Mouse (Mus musculus) colon, adult 2 months (tissue): Measurements from ENCODE around the gene Ccdc125. TPM values are rescaled to one million over a fixed set of nuclear protein-coding genes. Genes with fewer than 3 reads are reported as not detected.

Experiments
- polyA plus RNA-seq: library from polyadenylated mRNA; depleted of rRNA; stranded (reverse); fragments of >200 nt; gene quantifications from 2 replicates; pipeline ENCODE4 v1.2.3, GENCODE M21; 2012; rRNA removed

Gene Ccdc125
- 1.1 and 1.7 TPM in 2 replicates for polyA plus RNA-seq

GRCm38 (mm10) chr13:100669291-100670022 lies at the start of gene Ccdc125:
TSS of gene Ccdc125 (plus strand) at chr13:100669717.

DNA sequence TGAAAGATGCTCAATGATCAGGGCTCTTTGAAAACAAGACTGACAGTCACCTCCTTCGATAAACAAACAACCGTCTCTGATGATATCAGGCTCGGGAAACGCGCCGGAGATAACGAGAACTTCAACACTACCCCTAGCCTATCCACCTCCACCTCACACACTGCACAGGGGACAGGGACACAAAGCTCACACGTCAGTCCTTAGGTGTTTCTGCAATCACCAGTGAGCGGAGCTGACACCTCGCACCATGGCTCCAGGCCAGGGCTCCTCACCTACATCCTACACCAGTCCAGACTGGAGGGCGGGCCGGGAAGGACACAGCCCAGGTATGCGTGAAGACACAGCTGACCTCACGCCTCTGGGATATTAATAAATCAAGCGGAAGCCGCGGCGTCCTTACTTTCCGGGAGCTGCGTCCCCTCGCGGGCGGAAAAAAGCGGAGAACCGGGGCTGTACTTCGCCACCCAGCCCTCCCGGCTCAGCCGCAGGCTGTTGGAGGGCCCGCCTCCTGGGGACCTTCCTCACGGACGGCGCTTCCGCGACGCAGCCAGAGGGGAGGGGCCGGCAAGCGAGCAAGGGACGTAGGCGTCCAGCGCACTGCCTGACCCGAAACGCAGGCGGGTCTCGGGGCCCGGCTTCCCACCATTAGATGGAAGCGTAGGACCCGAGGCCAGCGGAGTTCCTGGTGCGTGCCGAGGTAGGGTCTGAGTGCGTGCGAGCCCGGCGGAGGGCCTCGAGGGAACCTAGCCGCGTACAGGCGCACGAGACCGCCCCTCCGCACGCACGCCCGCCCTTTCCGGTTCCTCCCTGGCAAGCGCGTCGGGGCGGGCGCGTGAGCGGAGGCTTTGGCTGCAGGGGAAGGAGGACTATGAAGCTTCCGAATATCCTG lies 18.7 kb upstream of the Ccdc125 start, which contains the start of the genes Ak6 and Rad17:
TSS of gene Ak6 (plus strand) at position 430 of the 889 bp plus-strand sequence.
TSS of gene Rad17 (minus strand) at position 502 of the 889 bp plus-strand sequence.

GRCm38 (mm10) chr13:100651439-100652186 lies 17.9 kb upstream of the Ccdc125 start, which contains the start of gene Taf9:
TSS of gene Taf9 (plus strand) at chr13:100651579.

GRCm38 (mm10) chr13:100730861-100731176 lies 61.3 kb downstream of the Ccdc125 start, which contains the start of gene Cdk7:
TSS of gene Cdk7 (minus strand) at chr13:100730939.

DNA sequence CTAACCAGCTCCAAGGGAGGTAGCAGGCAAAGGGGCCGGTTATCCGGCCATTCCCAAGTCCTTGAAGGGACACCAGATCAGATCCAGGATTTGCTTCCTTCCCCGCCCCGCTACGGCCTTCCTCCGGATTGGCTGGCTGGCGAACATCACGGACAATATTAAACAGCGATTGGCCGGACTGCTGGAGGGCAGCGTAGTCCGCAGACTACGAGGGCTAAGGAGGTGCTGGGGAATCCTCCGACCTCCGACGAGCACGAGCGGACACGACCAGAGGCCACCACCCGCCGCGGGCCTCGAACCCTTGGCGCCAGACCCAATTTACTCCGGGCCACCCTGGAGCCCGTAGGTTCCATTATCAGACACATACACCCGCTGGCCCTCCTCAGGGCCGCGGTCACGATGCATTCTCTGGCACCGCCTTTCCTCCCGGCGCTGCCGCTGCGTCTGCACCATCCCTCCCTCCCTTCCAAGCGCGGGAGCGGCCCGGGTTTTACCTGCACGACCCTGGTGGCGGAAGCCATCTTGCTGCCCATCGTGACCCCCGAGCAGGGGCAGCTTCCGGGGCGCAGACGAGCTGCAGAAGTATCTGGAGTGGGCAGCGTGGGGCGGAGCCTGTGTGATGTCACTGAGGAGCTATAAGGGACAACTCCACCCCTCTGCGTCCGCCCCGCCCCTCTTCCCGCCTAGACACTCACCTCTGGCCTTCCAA lies 74.7 kb downstream of the Ccdc125 start, which contains the start of gene Mrps36:
TSS of gene Mrps36 (minus strand) at position 624 of the 709 bp plus-strand sequence.

Other genes with a start within 250 kb of the Ccdc125 start
- gene Naip1, start 216.8 kb upstream of the Ccdc125 start, polyA plus RNA-seq = 21.8 and 23.3 TPM in 2 replicates
- gene Gtf2h2, start 177.1 kb upstream of the Ccdc125 start, polyA plus RNA-seq = 9.1 and 13.6 TPM in 2 replicates
- gene Ocln, start 117.0 kb upstream of the Ccdc125 start, polyA plus RNA-seq = 21.7 and 24.7 TPM in 2 replicates
- gene Marveld2, start 52.7 kb upstream of the Ccdc125 start, polyA plus RNA-seq = 20.9 and 24.8 TPM in 2 replicates
- 11.1 and 15.1 TPM in 2 replicates for gene Ak6, start 18.7 kb upstream of the Ccdc125 start, polyA plus RNA-seq
- 1.7 and 2.2 TPM in 2 replicates for gene Rad17, start 18.7 kb upstream of the Ccdc125 start, polyA plus RNA-seq
- 0.75 and 1.3 TPM in 2 replicates for gene Taf9, start 18.1 kb upstream of the Ccdc125 start, polyA plus RNA-seq
- gene Cdk7, start 61.2 kb downstream of the Ccdc125 start, polyA plus RNA-seq = 9.2 and 10.0 TPM in 2 replicates
- 39.4 and 44.3 TPM in 2 replicates for gene Mrps36, start 74.9 kb downstream of the Ccdc125 start, polyA plus RNA-seq
- 0.69 and 0.83 TPM in 2 replicates for gene Cenph, start 106.2 kb downstream of the Ccdc125 start, polyA plus RNA-seq
- 6.3 and 9.1 TPM in 2 replicates for gene Ccnb1, start 116.9 kb downstream of the Ccdc125 start, polyA plus RNA-seq
- 17.3 and 18.7 TPM in 2 replicates for gene Slc30a5, start 163.7 kb downstream of the Ccdc125 start, polyA plus RNA-seq